Mouse (Mus musculus) stomach, embryonic 14.5 days (tissue): ENCODE results near the gene Akirin2. TPM values are rescaled to one million over a fixed set of nuclear protein-coding genes. Genes with fewer than 3 reads are reported as not detected.
A peak's percentile ranks its signal among the peaks of the same experiment; 100 is the strongest.

ENCODE experiments used
- ATAC-seq: fragments of 200-750 bp; cut with Nextera tagmentation; 2 replicates; pipeline ENCODE4 v1.8.0; 2017; ENCODE audit warnings: low read depth, moderate TSS enrichment; ENCODE audit not compliant: insufficient number of reproducible peaks, insufficient read depth, low FRiP score
- H3K27ac ChIP-seq: fragments of 300-500 bp; sonication (generic); 2 replicates; pipeline ENCODE4 v1.5.1; 2014; ENCODE audit warnings: mild to moderate bottlenecking, low read length, moderate library complexity, mixed read lengths
- H3K27me3 ChIP-seq: fragments of 300-500 bp; sonication (generic); 2 replicates; pipeline ENCODE4 v1.6.1; 2014; ENCODE audit warnings: low read length, control low read depth, mixed read lengths; ENCODE audit not compliant: control insufficient read depth, insufficient read depth
- H3K36me3 ChIP-seq: fragments of 300-500 bp; sonication (generic); 2 replicates; pipeline ENCODE4 v1.6.1; 2014; ENCODE audit warnings: mild to moderate bottlenecking, control low read depth, low read length, moderate library complexity, mixed read lengths; ENCODE audit not compliant: control insufficient read depth, insufficient read depth
- H3K4me1 ChIP-seq: fragments of 300-500 bp; sonication (generic); 2 replicates; pipeline ENCODE4 v1.6.1; 2014; ENCODE audit warnings: low read length, control low read depth, mixed read lengths; ENCODE audit not compliant: control insufficient read depth, insufficient read depth
- H3K4me2 ChIP-seq: fragments of 300-500 bp; sonication (generic); replicated peaks from 2 replicates; pipeline ENCODE4 v1.6.1; 2014; ENCODE audit warnings: low read depth, low read length, control low read depth
- H3K4me3 ChIP-seq: fragments of 300-500 bp; sonication (generic); 2 replicates; pipeline ENCODE4 v1.5.1; 2014; ENCODE audit warnings: low read depth, low read length, control low read depth
- H3K9ac ChIP-seq: fragments of 300-500 bp; sonication (generic); replicated peaks from 2 replicates; pipeline ENCODE4 v1.6.1; 2014; ENCODE audit warnings: low read depth, mild to moderate bottlenecking, control low read depth, low read length, moderate library complexity, mixed read lengths
- H3K9me3 ChIP-seq: fragments of 300-500 bp; sonication (generic); 2 replicates; pipeline ENCODE4 v1.6.1; 2016; ENCODE audit warnings: low read depth, low read length, control low read depth; ENCODE audit not compliant: control insufficient read depth
- WGBS: fragments of 180-500 bp; shearing (Covaris S2); extraction: QIAGEN DNeasy Blood & Tissue Kit; methylation state at CpG from one replicate; pipeline ENCODE4 v1.1.7; 2014; 5-methylcytosine and 5-hydroxymethylcytosine counted together
- polyA plus RNA-seq: library from polyadenylated mRNA; unstranded; fragments of >200 nt; fragmentation: Nextera tagmentation; extraction: Ambion mirVana; gene quantifications from 2 replicates; pipeline ENCODE4 v1.2.1, GENCODE M21; 2014

Akirin2 gene
- polyA plus RNA-seq, 1 experiment from 2014 or later = 42.8 TPM

- 95% methylated on average over 10 of the region's 10 CpGs for whole genome bisulfite sequencing
- no peaks in the 10 kb centered on the region for H3K9me3 ChIP-seq
- H3K4me2 ChIP-seq = no peak overlapping the region
- no peak for ATAC-seq
- H3K9ac ChIP-seq = no peak overlapping the region
- no peaks in the 10 kb centered on the region for H3K27me3 ChIP-seq
- no peaks in the 10 kb centered on the region for H3K4me1 ChIP-seq
- peaks cover 49% of the 10 kb centered on the region for H3K36me3 ChIP-seq
- H3K27ac ChIP-seq = no peak overlapping the region
- H3K4me3 ChIP-seq = no peak overlapping the region
Observed at GRCm38 (mm10) chr4:34606658-34607057, 55.9 kb downstream of the Akirin2 start.

DNA sequence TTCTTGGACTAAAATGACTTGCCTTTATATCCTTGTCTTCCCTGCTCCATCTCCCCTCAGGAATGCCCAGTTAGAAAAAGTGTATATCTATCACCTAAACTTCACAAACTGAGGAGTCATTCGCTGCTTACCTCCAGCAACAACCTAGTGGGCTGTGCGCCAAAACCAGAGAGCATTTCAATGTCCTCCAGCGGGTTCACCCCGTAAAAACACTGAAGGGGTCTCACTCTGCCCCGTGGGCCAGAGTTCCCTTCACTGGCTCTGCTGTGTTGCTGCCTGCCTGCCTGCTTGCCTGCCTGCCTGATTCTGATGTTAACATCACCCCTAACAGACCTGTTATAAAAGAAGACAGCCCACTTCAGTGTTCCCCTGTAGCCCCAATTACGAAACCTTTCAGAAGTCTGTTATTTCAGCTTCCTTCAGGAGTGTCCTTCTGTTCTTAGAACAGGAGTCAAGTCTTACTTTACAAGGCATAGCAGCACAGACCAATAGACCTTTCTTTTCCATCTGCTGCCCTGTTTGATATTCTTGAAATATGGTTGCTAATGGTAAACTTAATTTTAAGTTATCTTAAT, 62.9 kb downstream of the Akirin2 start:
- Histone ChIP-seq H3K4me1 (peaks cover 16% of the 10 kb centered on the region), H3K9ac (peak overlapping the region; percentile 62), H3K9me3 (no peaks in the 10 kb centered on the region), H3K4me3 (peak overlapping the region; percentile 71), H3K27ac (no peak overlapping the region), H3K4me2 (peak overlapping the region; percentile 63), H3K27me3 (no peaks in the 10 kb centered on the region), H3K36me3 (peaks cover 13% of the 10 kb centered on the region; the same call in 1 of the 2 replicates)
- 63% methylated on average over 6 of the region's 6 CpGs for WGBS
- no peak for ATAC-seq

DNA sequence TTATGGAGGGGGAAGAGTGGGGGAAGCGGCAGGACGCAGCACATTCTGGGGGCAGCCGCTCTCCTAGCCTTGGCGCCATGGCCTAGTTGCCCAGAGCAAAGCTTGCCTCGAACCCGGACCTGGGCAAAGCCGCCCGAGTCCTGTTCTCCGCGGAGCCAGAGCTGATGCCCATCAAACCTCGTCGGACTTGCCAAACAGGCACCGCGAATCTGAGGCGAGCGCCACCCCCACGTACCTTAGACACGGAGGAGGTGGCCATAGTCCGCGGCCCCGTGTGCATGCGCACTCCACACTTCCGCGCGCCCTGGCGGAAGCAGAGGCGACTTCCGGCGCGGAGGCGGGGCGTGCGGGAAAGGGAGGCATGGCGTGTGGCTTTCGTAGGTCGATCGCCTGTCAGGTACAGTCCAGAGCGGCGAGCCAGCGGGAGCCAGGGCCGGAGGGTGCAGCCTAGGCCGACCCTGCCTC, 63.9 kb downstream of the Akirin2 start, which contains the start of the genes Orc3 and Rars2:
Gene Orc3 (minus strand): TSS at position 315 of the 465 bp plus-strand sequence.
Gene Rars2 (plus strand): TSS at position 328 of the 465 bp plus-strand sequence.
- H3K4me2 ChIP-seq = peak within 1 kb of the TSS; percentile 63
- peaks cover 16% of the 10 kb centered on the region for H3K4me1 ChIP-seq
- under 1% methylated on average over 42 of the region's 42 CpGs for WGBS
- peak within 1 kb of the TSS; percentile 62 for H3K9ac ChIP-seq
- H3K27ac ChIP-seq = peak within 1 kb of the TSS; percentile 66
- no peaks in the 10 kb centered on the region for H3K9me3 ChIP-seq
- peak; percentile 99 for ATAC-seq
- H3K36me3 ChIP-seq = peaks cover 3% of the 10 kb centered on the region; the same call in 1 of the 2 replicates
- H3K27me3 ChIP-seq = no peaks in the 10 kb centered on the region
- peak within 1 kb of the TSS; percentile 71 for H3K4me3 ChIP-seq

- peak overlapping the region; percentile 66; the same call in 1 of the 2 replicates for H3K27ac ChIP-seq
- under 1% methylated on average over 13 of the region's 13 CpGs for WGBS
- peak overlapping the region; percentile 63 for H3K4me2 ChIP-seq
- H3K4me3 ChIP-seq = peak overlapping the region; percentile 71
- H3K27me3 ChIP-seq = no peaks in the 10 kb centered on the region
- H3K36me3 ChIP-seq = no peaks in the 10 kb centered on the region
- H3K4me1 ChIP-seq = peaks cover 16% of the 10 kb centered on the region
- peak overlapping the region; percentile 62 for H3K9ac ChIP-seq
- H3K9me3 ChIP-seq = no peaks in the 10 kb centered on the region
- ATAC-seq = no peak
Observed at GRCm38 (mm10) chr4:34615303-34615702, 64.6 kb downstream of the Akirin2 start.

DNA sequence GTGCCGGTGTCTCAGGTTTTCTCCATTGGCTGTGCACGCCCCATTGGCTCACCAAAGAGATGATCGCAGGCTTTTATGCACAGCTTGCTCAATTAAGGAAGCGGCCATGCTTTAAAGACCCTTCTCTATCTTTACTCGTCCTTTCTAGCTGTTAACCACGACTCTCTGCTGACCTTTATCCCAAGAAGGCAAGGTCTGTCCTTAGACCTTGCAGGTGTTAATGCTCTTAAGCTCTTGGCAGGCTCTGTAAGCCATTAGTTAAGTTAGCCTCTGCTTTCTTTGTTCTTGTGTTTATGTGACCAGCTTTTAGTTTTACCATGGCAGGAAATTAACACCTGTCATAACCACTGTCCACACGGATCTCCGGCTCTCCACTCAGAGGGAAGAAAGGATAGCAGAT, 65.4 kb downstream of the Akirin2 start:
- no peak for ATAC-seq
- Histone ChIP-seq H3K36me3 (no peaks in the 10 kb centered on the region; the same call in 1 of the 2 replicates), H3K27ac (no peak overlapping the region), H3K9me3 (no peaks in the 10 kb centered on the region), H3K9ac (no peak overlapping the region; the same call in 1 of the 2 replicates), H3K4me1 (peaks cover 16% of the 10 kb centered on the region), H3K4me3 (no peak overlapping the region), H3K4me2 (peak overlapping the region; percentile 63), H3K27me3 (no peaks in the 10 kb centered on the region)
- 64% methylated on average over 8 of the region's 8 CpGs for WGBS

Other genes with a start within 250 kb of the Akirin2 start
- gene Orc3, start 64.0 kb downstream of the Akirin2 start, polyA plus RNA-seq = 102 and 105 TPM in 2 replicates
- 67.5 and 68.1 TPM in 2 replicates for gene Rars2, start 64.0 kb downstream of the Akirin2 start, polyA plus RNA-seq
- gene Slc35a1, start 136.5 kb downstream of the Akirin2 start, polyA plus RNA-seq = 70.0 and 74.1 TPM in 2 replicates
- gene Cfap206, start 179.3 kb downstream of the Akirin2 start, polyA plus RNA-seq = 0.67 and 0.75 TPM in 2 replicates
- gene Gm136, start 205.3 kb downstream of the Akirin2 start, polyA plus RNA-seq = not detected in 2 replicates
- 48.1 and 53.1 TPM in 2 replicates for gene Smim8, start 227.5 kb downstream of the Akirin2 start, polyA plus RNA-seq